Mouse (Mus musculus) T-helper 2 cell (primary cell): ENCODE data around the gene Hspb7.

Experiments used
- in situ Hi-C: fragments of 300-600 bp; cut with MboI, MseI; formaldehyde crosslinking; loops from one replicate; pipeline ENCODE4 v1.15.1; 2025; ENCODE audit warnings: high pct_unique_total_duplicates

Gene Hspb7

DNA sequence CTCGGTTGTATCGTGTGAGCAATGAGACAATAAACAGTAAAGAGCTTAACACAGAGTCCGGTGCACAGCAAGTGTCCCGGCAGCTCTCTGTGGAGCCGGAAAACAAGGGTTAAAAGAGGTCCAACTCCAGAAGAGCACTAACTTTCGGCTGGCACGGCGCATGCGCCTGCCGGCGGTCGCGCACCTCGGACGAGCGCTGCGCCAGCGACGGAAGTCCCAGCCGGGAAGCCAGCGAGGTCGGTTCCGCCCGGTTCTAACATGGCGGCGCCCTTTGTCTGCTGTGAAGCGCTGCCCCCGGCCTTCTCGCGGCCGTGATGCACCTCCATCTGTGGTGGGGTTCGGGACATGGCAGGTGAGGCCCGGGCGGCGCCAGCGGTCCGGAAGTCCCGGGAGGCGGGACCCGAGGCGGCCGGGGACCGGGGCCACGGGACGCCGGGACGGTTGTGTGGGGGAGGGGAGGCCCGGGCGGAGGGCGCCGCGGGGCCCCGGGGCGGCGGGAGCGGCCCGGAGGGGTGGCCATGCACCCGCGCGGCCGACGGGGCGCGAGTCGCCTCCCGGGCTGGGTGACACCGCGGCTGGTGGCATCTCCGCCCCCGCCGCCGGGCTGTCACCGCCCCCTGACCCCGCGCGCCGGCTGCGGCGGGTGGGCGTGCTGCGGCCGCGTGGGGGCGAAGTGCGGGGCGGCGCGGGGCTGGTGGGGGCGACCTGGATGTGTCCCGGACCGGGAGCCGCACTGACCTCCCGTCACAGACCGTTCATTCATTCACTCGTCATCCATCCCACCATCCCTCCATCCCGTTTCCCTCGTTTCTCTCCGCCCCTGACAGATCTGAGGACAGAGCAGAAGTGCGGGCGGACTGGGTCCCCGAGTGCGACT, 24.1 kb downstream of the Hspb7 start, which contains the start of gene Zbtb17:
TSS of gene Zbtb17 (plus strand) at position 204 of the 877 bp plus-strand sequence.
- in situ Hi-C loops: loop anchor here (5.0 kb wide), 1 partner anchor 32 kb away; no protein-coding TSS in a partner anchor

DNA sequence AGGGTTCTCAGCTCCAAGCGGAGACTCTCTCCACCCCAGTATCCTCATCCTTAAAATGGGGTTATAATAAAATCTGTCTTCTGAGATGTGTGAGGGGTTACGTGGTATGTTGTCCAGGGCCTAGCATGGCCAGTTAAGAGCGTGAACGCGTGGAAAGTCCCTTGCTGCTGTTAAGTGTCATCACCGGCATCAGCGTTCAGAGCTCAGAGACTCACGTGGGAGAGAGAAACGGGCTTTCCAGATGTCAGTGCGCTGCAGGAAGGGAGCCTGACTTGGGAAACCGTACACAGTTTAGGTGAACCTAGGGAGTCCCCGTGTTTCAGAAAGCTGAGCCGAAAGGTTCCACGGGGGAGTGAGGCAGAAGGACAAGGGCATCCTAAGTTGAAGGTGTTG, 24.7 kb downstream of the Hspb7 start:
- in situ Hi-C loops: loop anchor here (5.0 kb wide), 1 partner anchor 33 kb away; no protein-coding TSS in a partner anchor

DNA sequence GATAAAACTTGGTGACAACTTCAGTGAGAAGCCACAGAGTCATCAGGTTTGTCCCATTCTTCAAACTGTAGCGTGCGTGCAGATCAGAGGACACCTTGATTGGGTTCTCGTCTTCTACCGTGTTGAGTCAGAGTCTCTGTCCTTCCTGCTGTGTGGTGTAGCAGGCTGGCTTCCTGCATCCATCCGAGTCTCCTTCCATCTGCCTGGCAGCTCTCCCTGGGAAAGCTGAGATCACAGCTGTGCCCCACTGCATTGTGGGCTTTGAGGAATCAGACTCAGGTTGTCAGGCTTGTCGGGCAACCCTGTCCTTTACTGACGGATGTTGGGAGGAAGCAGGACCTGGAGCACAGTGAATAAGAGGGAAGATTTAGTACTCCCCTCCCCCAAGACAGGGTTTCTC, 25.6 kb downstream of the Hspb7 start:
- in situ Hi-C loops: loop anchor here (5.0 kb wide), 1 partner anchor 34 kb away; no protein-coding TSS in a partner anchor

DNA sequence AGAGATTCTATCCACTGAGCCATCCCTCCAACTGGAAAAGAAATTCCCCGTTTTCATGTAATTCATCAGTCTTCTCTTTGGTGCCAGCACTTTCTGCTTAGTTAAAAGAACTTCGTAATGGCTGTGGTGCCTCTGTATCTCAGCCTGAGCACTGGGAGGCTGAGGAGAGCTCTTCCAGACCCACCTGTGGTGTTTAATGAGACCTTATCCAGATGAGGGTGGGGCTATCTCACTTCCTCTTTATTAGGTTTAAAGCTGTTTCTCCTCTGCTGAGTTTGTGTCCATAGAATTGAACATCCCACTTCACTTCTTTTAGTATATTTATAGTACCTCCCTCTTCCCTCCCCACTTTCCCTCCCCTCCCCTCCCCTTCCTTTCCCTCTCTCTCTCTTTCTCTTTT, 30.7 kb downstream of the Hspb7 start:
- in situ Hi-C loops: no loop called here

DNA sequence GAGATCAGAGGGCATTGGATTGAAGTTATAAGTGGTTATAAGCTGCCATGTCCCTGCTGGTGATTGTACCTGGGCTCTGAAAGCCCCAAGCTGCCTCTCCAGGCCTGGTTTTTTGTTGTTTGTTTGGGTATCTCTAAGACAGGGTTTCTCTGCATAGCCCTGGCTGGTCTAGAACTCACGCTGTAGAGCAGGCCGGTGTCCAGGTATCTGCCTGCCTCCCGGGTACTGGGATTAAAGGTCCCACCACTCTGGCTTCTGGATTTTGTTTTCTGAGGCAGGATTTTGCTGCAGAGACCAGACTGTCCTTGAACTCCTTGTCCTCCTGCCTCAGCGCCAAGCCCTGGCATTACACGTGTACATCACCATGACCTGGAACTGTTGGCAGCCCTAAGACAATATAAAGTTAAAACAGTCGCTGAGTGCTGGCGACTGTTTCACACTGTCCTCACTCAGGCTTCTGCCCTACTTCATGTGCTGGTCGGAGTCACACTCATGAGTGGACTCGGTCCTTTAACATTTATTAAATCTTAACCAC, 31.4 kb downstream of the Hspb7 start:
- in situ Hi-C loops: no loop called here

DNA sequence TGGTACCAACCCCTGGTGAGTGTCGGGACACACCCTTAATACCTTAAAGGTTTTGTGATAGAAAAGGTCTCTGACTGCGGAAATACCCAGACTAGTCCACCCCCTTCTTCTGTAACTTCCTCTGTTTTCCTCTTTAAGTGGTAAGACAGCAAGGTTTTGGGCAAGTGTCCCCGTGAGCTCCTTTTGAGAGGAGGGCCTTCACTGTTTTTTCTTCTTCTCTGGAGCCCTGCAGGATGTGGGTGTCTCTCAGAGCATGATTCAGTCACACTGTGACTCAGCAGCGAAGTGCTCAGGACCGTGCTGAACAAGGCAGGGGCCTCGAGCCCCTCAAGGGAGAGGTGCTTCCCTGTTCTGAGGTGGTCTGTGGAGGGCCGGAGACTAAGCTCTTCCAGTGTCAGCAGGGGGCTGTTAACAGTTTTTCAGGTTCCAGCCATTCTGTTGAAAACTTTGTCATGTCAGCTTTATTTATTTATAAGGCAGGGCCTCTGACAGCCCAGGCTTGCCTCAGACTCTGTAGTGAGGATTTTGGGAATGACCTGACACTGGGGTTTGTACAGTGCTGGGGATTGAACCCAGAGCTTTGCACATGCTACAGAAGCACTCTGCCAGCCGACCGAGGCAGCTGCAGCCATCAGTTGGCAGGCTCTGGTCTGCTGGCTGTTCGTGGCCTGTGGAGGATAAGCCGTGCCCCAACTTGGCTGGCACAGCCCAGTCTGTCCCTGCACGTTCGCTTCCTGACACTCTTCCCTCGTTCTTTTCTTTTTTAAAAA, 34.2 kb downstream of the Hspb7 start:
- in situ Hi-C loops: no loop called here

DNA sequence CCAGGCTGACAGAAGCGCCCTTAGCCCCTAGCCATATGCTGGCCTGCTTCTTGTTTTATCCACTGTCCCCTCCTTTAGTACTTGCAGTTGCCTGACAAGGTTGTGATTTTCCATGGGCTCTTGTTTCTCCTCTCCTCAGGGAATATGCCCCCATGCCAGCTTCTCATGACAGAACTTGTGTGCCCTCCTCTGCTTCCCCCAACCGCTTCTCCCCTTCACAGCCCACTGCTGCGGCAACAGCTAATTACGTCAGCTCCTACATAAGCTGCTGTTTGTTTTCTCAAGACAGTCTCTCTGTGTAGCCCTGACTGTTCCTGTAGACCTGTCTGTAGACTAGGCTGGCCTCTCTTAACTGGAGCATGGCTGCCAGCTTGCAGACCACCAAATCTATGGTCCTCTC, 34.9 kb downstream of the Hspb7 start:
- in situ Hi-C loops: no loop called here

GRCm38 (mm10) chr4:141456193-141456938, 35.8 kb downstream of the Hspb7 start:
- in situ Hi-C loops: no loop called here

DNA sequence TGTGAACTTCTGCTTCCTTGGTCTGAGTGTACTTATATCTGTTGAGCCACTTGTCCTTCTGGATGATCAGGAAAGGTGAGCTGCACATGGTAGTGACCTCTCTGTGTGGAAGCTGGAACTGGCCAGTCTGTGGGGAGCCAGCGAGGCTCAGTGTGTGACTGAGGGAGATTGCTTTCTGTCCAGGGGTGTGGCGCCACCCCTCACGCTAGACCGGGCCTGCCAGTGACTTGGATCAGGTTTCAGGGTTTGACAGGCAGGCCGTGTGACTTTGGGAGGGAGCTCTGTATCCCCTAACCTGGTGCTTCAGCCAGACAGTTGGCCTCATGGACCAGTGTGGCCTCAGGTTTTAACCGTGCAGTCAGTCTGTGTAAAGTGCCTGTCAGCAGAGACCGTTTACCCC, 37.7 kb downstream of the Hspb7 start:
- in situ Hi-C loops: no loop called here

DNA sequence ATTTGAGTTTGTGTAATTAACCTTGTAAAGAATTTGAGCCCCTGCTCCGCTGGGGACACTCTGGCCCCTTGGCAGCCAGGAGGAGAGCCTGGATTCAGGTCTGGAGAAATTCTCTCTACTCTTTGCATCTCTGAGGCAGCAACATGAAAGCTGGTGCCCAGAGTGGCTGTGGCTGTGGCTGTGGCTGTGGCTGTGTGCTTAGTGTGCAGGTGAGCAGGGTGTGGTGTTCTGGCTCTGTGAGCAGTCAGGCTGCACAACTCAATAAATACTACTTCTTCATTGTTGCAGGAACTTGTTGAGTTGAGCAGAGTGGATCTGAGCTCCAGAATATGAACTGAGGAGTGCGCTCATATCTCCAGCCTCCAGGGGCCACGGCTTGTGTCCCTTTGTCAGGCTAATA, 38.3 kb downstream of the Hspb7 start:
- in situ Hi-C loops: no loop called here

- in situ Hi-C loops: no loop called here
These were observed 39.2 kb downstream of the Hspb7 start for GRCm38 (mm10) chr4:141459766-141460165.

GRCm38 (mm10) chr4:141460481-141460880, 39.9 kb downstream of the Hspb7 start:
- in situ Hi-C loops: no loop called here

DNA sequence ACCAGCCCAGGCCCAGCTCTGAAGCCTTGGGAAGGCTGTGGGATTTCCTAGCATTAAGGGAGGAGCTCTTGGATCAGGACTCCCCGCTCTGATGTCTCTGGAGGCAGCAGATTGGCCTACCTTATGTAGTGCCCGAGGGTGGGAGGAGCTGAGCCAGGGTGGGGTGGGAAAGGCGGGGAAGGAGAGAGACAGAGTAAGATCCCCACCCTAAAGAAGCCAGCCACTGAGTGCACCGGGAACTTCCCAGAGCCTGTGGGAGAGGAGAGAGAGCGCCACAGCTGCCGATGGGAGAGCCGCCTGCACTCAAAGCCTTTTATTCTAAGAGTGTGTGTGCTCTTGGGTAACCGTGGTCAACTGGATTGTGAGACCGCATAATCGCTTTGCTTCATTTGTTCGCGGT, 40.5 kb downstream of the Hspb7 start:
- in situ Hi-C loops: no loop called here

DNA sequence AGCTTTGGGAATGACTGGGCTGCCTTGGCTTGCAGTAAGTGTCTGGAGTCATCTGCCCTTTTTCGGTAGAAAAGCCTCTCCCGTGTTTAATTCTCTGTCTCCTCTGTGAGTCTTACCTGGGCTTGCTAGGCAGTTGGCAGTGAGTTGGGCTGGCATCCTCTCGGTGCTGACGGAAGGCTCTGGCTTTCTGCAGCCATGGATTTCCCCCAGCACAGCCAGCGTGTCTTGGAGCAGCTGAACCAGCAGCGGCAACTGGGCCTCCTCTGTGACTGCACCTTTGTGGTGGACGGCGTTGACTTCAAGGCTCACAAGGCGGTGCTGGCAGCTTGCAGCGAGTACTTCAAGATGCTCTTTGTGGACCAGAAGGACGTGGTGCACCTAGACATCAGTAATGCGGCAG, 41.0 kb downstream of the Hspb7 start:
- in situ Hi-C loops: no loop called here

GRCm38 (mm10) chr4:141463472-141463871, 42.9 kb downstream of the Hspb7 start:
- in situ Hi-C loops: no loop called here

GRCm38 (mm10) chr4:141464722-141465121, 44.1 kb downstream of the Hspb7 start:
- in situ Hi-C loops: no loop called here

DNA sequence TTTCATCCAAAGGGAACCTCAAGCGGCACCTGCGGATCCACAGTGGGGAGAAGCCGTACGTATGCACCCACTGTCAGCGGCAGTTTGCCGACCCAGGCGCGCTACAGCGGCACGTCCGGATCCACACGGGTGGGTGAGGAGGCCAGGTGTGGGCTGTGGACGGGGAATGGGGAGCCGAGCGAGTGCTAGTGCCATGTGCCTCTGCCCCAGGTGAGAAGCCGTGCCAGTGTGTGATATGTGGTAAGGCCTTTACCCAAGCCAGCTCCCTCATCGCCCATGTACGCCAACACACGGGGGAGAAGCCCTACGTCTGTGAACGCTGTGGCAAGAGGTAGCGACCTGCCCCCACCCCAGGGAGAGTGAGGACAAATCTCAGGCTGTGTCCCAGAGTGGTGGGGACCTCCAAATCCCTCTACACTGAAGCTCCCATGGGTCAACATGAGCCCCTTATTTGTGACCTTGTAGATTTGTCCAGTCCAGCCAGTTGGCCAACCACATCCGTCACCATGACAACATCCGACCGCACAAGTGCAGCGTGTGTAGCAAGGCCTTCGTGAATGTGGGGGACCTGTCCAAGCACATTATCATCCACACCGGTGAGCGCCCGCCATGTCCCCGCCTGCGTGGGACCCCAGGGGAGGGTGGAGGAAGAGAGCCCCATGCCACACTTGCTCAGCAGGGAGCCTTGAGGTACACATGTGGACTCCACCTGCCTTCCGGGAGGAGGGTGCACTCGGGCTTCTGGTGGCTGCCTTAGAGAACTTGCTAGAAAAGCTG, 45.1 kb downstream of the Hspb7 start:
- in situ Hi-C loops: no loop called here

- in situ Hi-C loops: no loop called here
These were observed 45.8 kb downstream of the Hspb7 start for GRCm38 (mm10) chr4:141466289-141466795.

DNA sequence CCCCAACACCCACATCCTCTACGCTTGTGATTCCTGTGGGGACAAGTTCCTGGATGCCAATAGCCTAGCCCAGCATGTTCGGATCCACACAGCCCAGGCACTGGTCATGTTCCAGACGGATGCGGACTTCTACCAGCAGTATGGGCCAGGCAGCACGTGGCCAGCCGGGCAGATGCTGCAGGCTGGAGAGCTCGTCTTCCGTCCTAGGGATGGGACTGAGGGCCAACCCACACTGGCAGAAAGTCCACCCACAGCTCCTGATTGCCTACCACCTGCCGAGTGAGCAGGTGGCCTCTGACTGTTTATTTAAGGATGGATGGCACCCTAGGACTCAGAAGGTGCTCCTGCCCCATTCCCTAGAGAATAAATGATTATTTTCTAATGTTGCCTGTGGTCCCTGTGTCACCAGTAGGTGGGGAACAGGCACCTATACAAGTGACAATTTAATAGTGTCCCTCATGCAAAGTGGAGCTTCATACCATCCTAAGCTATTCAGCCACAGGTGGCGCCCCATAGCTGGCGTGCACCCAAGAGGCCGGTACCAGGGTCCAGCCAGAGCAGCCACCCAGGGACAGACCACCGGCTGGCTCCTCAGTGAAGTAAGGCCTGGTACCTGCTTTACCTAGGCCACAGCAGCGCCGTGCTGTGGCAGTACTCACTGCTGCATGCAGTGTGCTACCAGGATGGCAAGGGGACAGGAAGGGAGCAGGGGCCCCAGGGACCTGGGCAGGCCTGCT, 46.4 kb downstream of the Hspb7 start:
- in situ Hi-C loops: no loop called here

DNA sequence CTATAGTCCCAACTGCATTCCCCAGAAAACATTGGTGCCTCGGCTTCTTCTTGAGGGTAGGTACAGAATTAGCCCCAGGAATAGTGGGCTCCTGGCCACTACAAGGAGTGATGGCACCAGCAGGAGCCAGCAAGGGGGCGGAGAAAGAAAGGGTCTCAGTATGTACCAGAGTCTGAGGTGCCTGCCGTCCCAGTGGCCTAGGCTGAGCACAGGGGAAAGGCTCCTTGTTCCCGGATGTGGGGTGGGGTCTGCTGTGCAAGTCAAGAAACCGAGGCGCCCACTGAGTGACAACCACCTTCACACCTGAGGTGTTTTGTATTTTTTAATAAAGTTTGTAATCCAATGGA, 47.0 kb downstream of the Hspb7 start:
- in situ Hi-C loops: no loop called here
